Mouse (Mus musculus) MEL (cell line): Measurements from ENCODE around the gene Olfr1298. TPM values are rescaled to one million over a fixed set of nuclear protein-coding genes. Genes with fewer than 3 reads are reported as not detected.

ENCODE experiments used
- DNase-seq: peaks from one replicate; pipeline ENCODE4 v3.0.0; 2011; ENCODE audit warnings: low read depth, low spot score
- H3K27ac ChIP-seq: 2 replicates; pipeline ENCODE4 v1.5.1; 2012; ENCODE audit warnings: low read depth, mild to moderate bottlenecking, control low read depth, low read length, moderate library complexity; ENCODE audit not compliant: control insufficient read depth
- H3K27me3 ChIP-seq, 2 experiments: fragments of 150-350 bp in 1 of 2; sonication (generic) in 1 of 2; 2 replicates each; pipeline ENCODE4 v1.6.1; 2012; ENCODE audit warnings: low read length in 2 of 2, mild to moderate bottlenecking in 2 of 2, improper control_type of control experiment in 1 of 2, moderate library complexity in 1 of 2; ENCODE audit not compliant: insufficient read depth in 2 of 2, control insufficient read depth in 1 of 2
- H3K36me3 ChIP-seq, 2 experiments: 2 replicates each; pipeline ENCODE4 v1.6.1; 2012 to 2014; ENCODE audit warnings: low read length in 2 of 2, improper control_type of control experiment in 1 of 2, inconsistent platforms in 1 of 2, mild to moderate bottlenecking in 1 of 2; ENCODE audit not compliant: insufficient read depth in 2 of 2, control insufficient read depth in 1 of 2
- H3K4me1 ChIP-seq, 2 experiments: fragments of 150-350 bp in 1 of 2; sonication (generic) in 1 of 2; 2 replicates each; pipeline ENCODE4 v1.6.1; 2012; ENCODE audit warnings: low read length in 2 of 2, improper control_type of control experiment in 1 of 2, mild to moderate bottlenecking in 1 of 2; ENCODE audit not compliant: insufficient read depth in 2 of 2, control insufficient read depth in 1 of 2
- H3K4me3 ChIP-seq, 2 experiments: fragments of 150-350 bp in 1 of 2; sonication (generic) in 1 of 2; 2 replicates each; pipeline ENCODE4 v1.5.1; 2012; ENCODE audit warnings: low read depth in 2 of 2, low read length in 2 of 2, mild to moderate bottlenecking in 2 of 2, moderate library complexity in 2 of 2, control low read depth in 1 of 2, improper control_type of control experiment in 1 of 2; ENCODE audit not compliant: control insufficient read depth in 1 of 2, insufficient read depth in 1 of 2
- H3K79me2 ChIP-seq: 2 replicates; pipeline ENCODE4 v1.6.1; 2012; ENCODE audit warnings: mild to moderate bottlenecking, low read length, moderate library complexity; ENCODE audit not compliant: control insufficient read depth, poor library complexity, insufficient read depth
- H3K9ac ChIP-seq: 2 replicates; pipeline ENCODE4 v1.6.1; 2012; ENCODE audit warnings: low read depth, mild to moderate bottlenecking, control low read depth, low read length, moderate library complexity; ENCODE audit not compliant: control insufficient read depth, poor library complexity, severe bottlenecking
- H3K9me3 ChIP-seq: fragments of 150-350 bp; sonication (generic); replicated peaks from 2 replicates; pipeline ENCODE4 v1.6.1; 2012; ENCODE audit warnings: mild to moderate bottlenecking, low read length, improper control_type of control experiment, moderate library complexity; ENCODE audit not compliant: insufficient read depth
- BHLHE40 ChIP-seq: IDR thresholded peaks from 2 replicates; pipeline ENCODE4 v1.6.1; 2012; ENCODE audit warnings: low read depth, mild to moderate bottlenecking, inconsistent platforms, low read length, improper control_type of control experiment, borderline replicate concordance
- CHD2 ChIP-seq: IDR thresholded peaks from 2 replicates; pipeline ENCODE4 v1.6.1; 2011; ENCODE audit warnings: low read length, improper control_type of control experiment
- CTCF ChIP-seq, 3 experiments: IDR thresholded peaks in 2 of 3; conservative IDR thresholded peaks in 1 of 3; 2 replicates each; pipeline ENCODE4 v1.5.1; 2011 to 2012; ENCODE audit warnings: low read length in 3 of 3, low read depth in 2 of 3, mild to moderate bottlenecking in 2 of 3, improper control_type of control experiment in 1 of 3, inconsistent platforms in 1 of 3, mixed read lengths in 1 of 3, moderate library complexity in 1 of 3; ENCODE audit not compliant: control insufficient read depth in 1 of 3, insufficient read depth in 1 of 3, poor library complexity in 1 of 3, severe bottlenecking in 1 of 3
- E2F4 ChIP-seq: IDR thresholded peaks from 2 replicates; pipeline ENCODE4 v1.6.1; 2011; ENCODE audit warnings: low read depth, low read length, improper control_type of control experiment, borderline replicate concordance
- EP300 ChIP-seq, 2 experiments: IDR thresholded peaks; 2 replicates each; pipeline ENCODE4 v1.6.1; 2011; ENCODE audit warnings: improper control_type of control experiment in 2 of 2, low read length in 2 of 2, low read depth in 1 of 2, mild to moderate bottlenecking in 1 of 2
- GABPA ChIP-seq: IDR thresholded peaks from 2 replicates; pipeline ENCODE4 v1.6.1; 2012; ENCODE audit warnings: low read depth, mild to moderate bottlenecking, inconsistent platforms, low read length, improper control_type of control experiment, moderate library complexity
- KAT2A ChIP-seq: conservative IDR thresholded peaks from 2 replicates; pipeline ENCODE4 v1.6.1; 2012; ENCODE audit warnings: low read depth, low read length, improper control_type of control experiment, inconsistent platforms
- MYB ChIP-seq: IDR thresholded peaks from 2 replicates; pipeline ENCODE4 v1.6.1; 2011; ENCODE audit warnings: mild to moderate bottlenecking, low read depth, low read length, improper control_type of control experiment
- MYC ChIP-seq: IDR thresholded peaks from 2 replicates; pipeline ENCODE4 v1.6.1; 2011; ENCODE audit warnings: low read depth, mild to moderate bottlenecking, low read length, improper control_type of control experiment, moderate library complexity
- NELFE ChIP-seq: IDR thresholded peaks from 2 replicates; pipeline ENCODE4 v1.6.1; 2011; ENCODE audit warnings: low read depth, low read length, improper control_type of control experiment
- NRF1 ChIP-seq: IDR thresholded peaks from 2 replicates; pipeline ENCODE4 v1.6.1; 2014; ENCODE audit warnings: low read depth, mild to moderate bottlenecking, inconsistent platforms, low read length, improper control_type of control experiment, moderate library complexity; ENCODE audit not compliant: poor library complexity, insufficient read depth, severe bottlenecking
- POLR2A ChIP-seq, 2 experiments: IDR thresholded peaks; 2 replicates each; pipeline ENCODE4 v1.6.1; 2011 to 2012; ENCODE audit warnings: low read length in 2 of 2, mild to moderate bottlenecking in 2 of 2, control low read depth in 1 of 2, improper control_type of control experiment in 1 of 2, low read depth in 1 of 2, moderate library complexity in 1 of 2; ENCODE audit not compliant: control insufficient read depth in 1 of 2, insufficient read depth in 1 of 2, poor library complexity in 1 of 2
- POLR2AphosphoS2 ChIP-seq: IDR thresholded peaks from 2 replicates; pipeline ENCODE4 v1.6.1; 2011; ENCODE audit warnings: low read length, improper control_type of control experiment
- POLR2AphosphoS5 ChIP-seq: IDR thresholded peaks from 2 replicates; pipeline ENCODE4 v1.6.1; 2012; ENCODE audit warnings: low read depth, borderline replicate concordance, mild to moderate bottlenecking, inconsistent platforms, low read length, moderate library complexity, mixed read lengths
- TAL1 ChIP-seq: IDR thresholded peaks from 2 replicates; pipeline ENCODE4 v1.6.1; 2012; ENCODE audit warnings: mild to moderate bottlenecking, inconsistent platforms, low read length, moderate library complexity, mixed read lengths
- TCF12 ChIP-seq: IDR thresholded peaks from 2 replicates; pipeline ENCODE4 v1.6.1; 2014; ENCODE audit warnings: low read depth, mild to moderate bottlenecking, inconsistent platforms, low read length, improper control_type of control experiment, moderate library complexity
- USF1 ChIP-seq: IDR thresholded peaks from 2 replicates; pipeline ENCODE4 v1.6.1; 2014; ENCODE audit warnings: low read depth, mild to moderate bottlenecking, inconsistent platforms, low read length, improper control_type of control experiment, moderate library complexity
- USF2 ChIP-seq, 2 experiments: IDR thresholded peaks; 2 replicates each; pipeline ENCODE4 v1.6.1; 2011 to 2012; ENCODE audit warnings: improper control_type of control experiment in 2 of 2, low read length in 2 of 2, borderline replicate concordance in 1 of 2, inconsistent platforms in 1 of 2, low read depth in 1 of 2, mild to moderate bottlenecking in 1 of 2; ENCODE audit not compliant: insufficient read depth in 1 of 2
- ZKSCAN1 ChIP-seq: IDR thresholded peaks from 2 replicates; pipeline ENCODE4 v1.6.1; 2012; ENCODE audit warnings: low read depth, mild to moderate bottlenecking, inconsistent platforms, low read length, improper control_type of control experiment, moderate library complexity
- ZNF384 ChIP-seq: IDR thresholded peaks from 2 replicates; pipeline ENCODE4 v1.6.1; 2012; ENCODE audit warnings: low read depth, mild to moderate bottlenecking, inconsistent platforms, low read length, improper control_type of control experiment
- polyA plus RNA-seq, 2 experiments: library from polyadenylated mRNA; stranded (reverse) in 1 of 2; unstranded in 1 of 2; fragments of >175 nt in 1 of 2; fragments of >200 nt in 1 of 2; gene quantifications; 2 replicates each; pipeline versions ENCODE4 v1.2.1 to v1.2.4; 2012; ENCODE audit warnings: low replicate concordance in 2 of 2, low read depth in 1 of 2; ENCODE audit not compliant: insufficient read length in 2 of 2, insufficient read depth in 1 of 2, missing spikeins in 1 of 2
- total RNA-seq: library from RNA; depleted of rRNA; stranded (reverse); fragments of 300-350 nt; gene quantifications from 2 replicates; pipeline ENCODE4 v1.2.3, GENCODE M21; 2012; rRNA removed

The Olfr1298 gene
- total RNA-seq (not detected in 2 replicates), polyA plus RNA-seq (not detected)

- H3K79me2 ChIP-seq, result no peaks in the 10 kb centered on the region
- H3K36me3 ChIP-seq, result no peaks in the 10 kb centered on the region
- H3K9me3 ChIP-seq, result no peaks in the 10 kb centered on the region
- DNase-seq, result no peak
- TF ChIP-seq MYC, result no peak
- no peak for TF ChIP-seq TAL1
- no peak for TF ChIP-seq TCF12
- TF ChIP-seq NELFE, result no peak
- TF ChIP-seq E2F4, result no peak
- no peak for TF ChIP-seq POLR2AphosphoS5
- TF ChIP-seq MYB, result no peak
- TF ChIP-seq POLR2A (IDR thresholded peaks at IDR 0.05; ENCODE audit: control insufficient read depth in 1 of 2, insufficient read depth in 1 of 2, low read depth in 1 of 2, low read length in 2 of 2, poor library complexity in 1 of 2), result no peak
- TF ChIP-seq CTCF (IDR thresholded peaks at IDR 0.05 in 2 of 3, conservative IDR thresholded peaks at IDR 0.05 in 1 of 3; ENCODE audit: control insufficient read depth in 1 of 3, insufficient read depth in 1 of 3, low read depth in 2 of 3, low read length in 3 of 3, poor library complexity in 1 of 3, severe bottlenecking in 1 of 3), result no peak
- TF ChIP-seq POLR2AphosphoS2, result no peak
- no peak for TF ChIP-seq ZNF384
- no peak for TF ChIP-seq BHLHE40
- TF ChIP-seq EP300 (IDR thresholded peaks at IDR 0.05; ENCODE audit: low read depth in 1 of 2, low read length in 2 of 2), result no peak
- no peak for TF ChIP-seq ZKSCAN1
- no peak for TF ChIP-seq CHD2
- no peak for TF ChIP-seq USF2 (IDR thresholded peaks at IDR 0.05; ENCODE audit: borderline replicate concordance in 1 of 2, insufficient read depth in 1 of 2, low read depth in 1 of 2, low read length in 2 of 2)
- TF ChIP-seq USF1, result no peak
- TF ChIP-seq GABPA, result no peak
- TF ChIP-seq, all 39 proteins: peak for 0
- Histone ChIP-seq H3K4me1 (no peaks in the 10 kb centered on the region), H3K4me3 (no peak within 1 kb of the TSS), H3K27me3 (no peaks in the 10 kb centered on the region), H3K9ac (no peak within 1 kb of the TSS), H3K27ac (no peak within 1 kb of the TSS)
These were observed at the start of gene Olfr1298 for GRCm38 (mm10) chr2:111649101-111649500. Gene Olfr1298, minus strand, starts transcription at chr2:111649201.

GRCm38 (mm10) chr2:111661119-111661518 is 12.1 kb upstream of the Olfr1298 start, which contains the start of gene Olfr1299:
Gene Olfr1299, plus strand, starts transcription at chr2:111661419.
- Histone ChIP-seq H3K27ac (no peak within 1 kb of the TSS), H3K9ac (no peak within 1 kb of the TSS), H3K4me3 (no peak within 1 kb of the TSS), H3K27me3 (no peaks in the 10 kb centered on the region), H3K79me2 (no peaks in the 10 kb centered on the region), H3K4me1 (no peaks in the 10 kb centered on the region), H3K36me3 (no peaks in the 10 kb centered on the region), H3K9me3 (no peaks in the 10 kb centered on the region)
- DNase-seq, result no peak
- TF ChIP-seq MYB, result no peak
- TF ChIP-seq KAT2A, result no peak
- no peak for TF ChIP-seq POLR2AphosphoS2
- TF ChIP-seq NRF1, result no peak
- TF ChIP-seq ZKSCAN1, result no peak
- TF ChIP-seq E2F4, result no peak
- TF ChIP-seq USF2 (IDR thresholded peaks at IDR 0.05; ENCODE audit: borderline replicate concordance in 1 of 2, insufficient read depth in 1 of 2, low read depth in 1 of 2, low read length in 2 of 2), result no peak
- no peak for TF ChIP-seq BHLHE40
